Mouse (Mus musculus) bone marrow, adult 2 months (tissue): Measurements from ENCODE around the gene Gdpd5. TPM values are rescaled to one million over a fixed set of nuclear protein-coding genes. Genes with fewer than 3 reads are reported as not detected.

Source experiments
- H3K27ac ChIP-seq: fragments of 200-500 bp; 2 replicates; pipeline ENCODE4 v1.5.1; 2012; ENCODE audit warnings: low read depth, mild to moderate bottlenecking, control low read depth, inconsistent platforms, low read length; ENCODE audit not compliant: control insufficient read depth, poor library complexity, insufficient read depth
- H3K4me1 ChIP-seq: fragments of 200-500 bp; 2 replicates; pipeline ENCODE4 v1.6.1; 2011; ENCODE audit warnings: low read length; ENCODE audit not compliant: control insufficient read depth, insufficient read depth
- H3K4me3 ChIP-seq: fragments of 200-500 bp; replicated peaks from 2 replicates; pipeline ENCODE3; 2011; ENCODE audit warnings: mild to moderate bottlenecking, low read depth, low read length, control low read depth; ENCODE audit not compliant: control insufficient read depth
- CTCF ChIP-seq: fragments of 200-500 bp; IDR thresholded peaks from 2 replicates; pipeline ENCODE4 v1.5.1; 2011; ENCODE audit warnings: low read length, control low read depth; ENCODE audit not compliant: control insufficient read depth, insufficient read depth
- POLR2A ChIP-seq: fragments of 200-500 bp; IDR thresholded peaks from 2 replicates; pipeline ENCODE4 v1.6.1; 2011; ENCODE audit warnings: low read depth, mild to moderate bottlenecking, control low read depth, low read length, borderline replicate concordance; ENCODE audit not compliant: control insufficient read depth
- WGBS: fragments of 180-500 bp; shearing (Covaris S2); methylation state at CpG from one replicate; pipeline ENCODE4 v1.1.7; 2018; 5-methylcytosine and 5-hydroxymethylcytosine counted together
- polyA plus RNA-seq: library from polyadenylated mRNA; stranded (reverse); fragments of >200 nt; gene quantifications from 2 replicates; pipeline ENCODE4 v1.2.4, GENCODE M21; 2011; ENCODE audit warnings: low replicate concordance; ENCODE audit not compliant: missing spikeins, insufficient read depth, insufficient read length

The Gdpd5 gene
- polyA plus RNA-seq, 1 experiment = 1.5 TPM

DNA sequence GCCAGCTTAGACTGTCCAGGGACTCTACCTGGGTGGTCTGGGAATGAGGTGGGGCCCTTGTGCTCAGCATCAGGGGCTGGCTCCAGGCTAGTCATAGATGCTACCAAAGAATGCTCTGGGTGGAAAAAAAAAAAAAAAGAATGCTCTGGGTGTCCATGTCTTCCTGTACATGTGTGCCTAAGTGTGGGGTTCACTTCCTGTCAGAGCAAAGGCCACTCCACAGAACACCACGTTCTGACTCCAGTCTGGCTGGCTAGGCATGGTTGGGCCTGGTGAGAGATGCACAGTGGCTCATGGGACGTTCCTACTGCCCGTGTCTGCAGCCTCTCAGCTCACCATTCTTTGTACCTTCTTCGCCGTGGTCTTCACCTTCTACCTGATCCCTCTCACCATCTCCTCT is 67.4 kb downstream of the Gdpd5 start:
- WGBS = 28% methylated on average over 5 of the region's 5 CpGs
- TF ChIP-seq CTCF = no peak
- TF ChIP-seq POLR2A = no peak
- no peak overlapping the region for H3K27ac ChIP-seq
- H3K4me3 ChIP-seq = no peak overlapping the region
- H3K4me1 ChIP-seq = no peaks in the 10 kb centered on the region; the same call in 1 of the 2 replicates

- WGBS = 11% methylated on average over 8 of the region's 8 CpGs
- Histone ChIP-seq H3K4me3 (no peak overlapping the region), H3K4me1 (no peaks in the 10 kb centered on the region; the same call in 1 of the 2 replicates), H3K27ac (no peak overlapping the region)
- no peak for TF ChIP-seq CTCF
Measured at GRCm38 (mm10) chr7:99449063-99449462, 67.8 kb downstream of the Gdpd5 start.

DNA sequence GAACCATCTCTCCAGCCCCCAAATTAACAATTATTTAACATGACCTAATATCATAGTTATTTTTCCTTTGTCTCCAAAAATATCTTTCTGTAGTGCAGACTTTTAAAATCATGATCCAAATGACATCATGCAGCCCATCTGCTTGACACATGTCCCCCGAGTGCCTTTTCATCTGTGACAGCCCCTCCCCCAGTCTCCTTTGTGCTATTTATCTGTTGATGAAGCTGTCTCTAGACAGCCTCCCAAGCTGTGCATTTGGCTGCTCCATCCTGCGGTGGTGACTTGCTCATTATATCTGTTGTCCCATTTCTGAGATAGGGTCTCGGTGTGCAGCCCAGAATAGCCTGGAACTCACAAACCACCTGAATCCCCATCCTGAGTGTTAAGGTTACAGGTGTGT is 68.5 kb downstream of the Gdpd5 start:
- 67% methylated on average over 3 of the region's 3 CpGs for WGBS
- Histone ChIP-seq H3K27ac (no peak overlapping the region), H3K4me1 (no peaks in the 10 kb centered on the region; the same call in 1 of the 2 replicates), H3K4me3 (no peak overlapping the region)
- TF ChIP-seq CTCF (no peak), POLR2A (no peak)

GRCm38 (mm10) chr7:99450703-99451102 is 69.5 kb downstream of the Gdpd5 start:
- WGBS = 3% methylated on average over 3 of the region's 3 CpGs
- H3K4me1 ChIP-seq = no peaks in the 10 kb centered on the region; the same call in 1 of the 2 replicates
- no peak overlapping the region for H3K27ac ChIP-seq
- peak; percentile 58 for TF ChIP-seq CTCF
- no peak for TF ChIP-seq POLR2A
- no peak overlapping the region for H3K4me3 ChIP-seq

DNA sequence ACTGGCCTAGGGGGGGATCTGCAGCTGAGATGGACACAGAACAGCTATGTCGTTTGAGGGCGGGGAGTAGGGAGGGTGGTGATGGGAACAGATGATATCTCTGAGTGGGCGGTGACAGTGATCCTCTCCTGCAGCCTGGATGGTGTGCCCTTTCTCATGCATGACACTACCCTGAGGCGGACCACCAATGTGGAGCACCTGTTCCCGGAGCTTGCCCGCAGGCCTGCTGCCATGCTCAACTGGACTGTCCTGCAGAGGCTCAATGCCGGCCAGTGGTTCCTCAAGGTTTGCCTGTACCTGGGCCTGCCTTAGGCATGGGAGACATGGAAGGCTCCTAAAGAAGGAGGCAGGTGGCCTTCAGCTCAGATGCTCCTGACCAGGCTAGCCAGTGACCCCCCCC is 71.6 kb downstream of the Gdpd5 start:
- H3K4me1 ChIP-seq = no peaks in the 10 kb centered on the region; the same call in 1 of the 2 replicates
- no peak for TF ChIP-seq CTCF
- 66% methylated on average over 7 of the region's 7 CpGs for WGBS
- H3K4me3 ChIP-seq = no peak overlapping the region
- H3K27ac ChIP-seq = no peak overlapping the region

- 68% methylated on average over 4 of the region's 4 CpGs for WGBS
- TF ChIP-seq POLR2A = no peak
- TF ChIP-seq CTCF = no peak
- Histone ChIP-seq H3K4me3 (no peak overlapping the region), H3K4me1 (no peaks in the 10 kb centered on the region), H3K27ac (no peak overlapping the region)
Measured at GRCm38 (mm10) chr7:99454044-99454443, 72.8 kb downstream of the Gdpd5 start.

DNA sequence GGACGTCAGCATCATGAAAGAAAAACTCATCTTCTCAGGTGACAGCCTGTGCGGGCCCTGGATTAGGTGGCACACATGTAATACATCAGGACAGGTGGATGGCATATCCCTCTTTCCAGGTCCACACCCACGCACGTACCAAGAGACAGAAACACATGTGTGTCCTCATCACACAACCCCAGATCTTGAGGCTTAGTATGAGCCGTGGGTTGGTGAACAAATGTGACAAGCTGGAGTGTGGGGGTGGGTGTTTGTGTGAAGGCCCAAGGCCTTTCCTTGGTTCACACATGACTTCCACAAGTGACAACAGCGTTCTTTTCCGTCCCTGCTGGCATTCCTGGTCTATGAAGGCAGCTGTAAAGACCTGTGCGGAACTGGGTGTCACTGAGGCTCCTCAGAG is 77.6 kb downstream of the Gdpd5 start:
- TF ChIP-seq POLR2A = no peak
- TF ChIP-seq CTCF = no peak
- Histone ChIP-seq H3K4me1 (no peaks in the 10 kb centered on the region), H3K27ac (no peak overlapping the region), H3K4me3 (no peak overlapping the region)
- 82% methylated on average over 8 of the region's 8 CpGs for WGBS

DNA sequence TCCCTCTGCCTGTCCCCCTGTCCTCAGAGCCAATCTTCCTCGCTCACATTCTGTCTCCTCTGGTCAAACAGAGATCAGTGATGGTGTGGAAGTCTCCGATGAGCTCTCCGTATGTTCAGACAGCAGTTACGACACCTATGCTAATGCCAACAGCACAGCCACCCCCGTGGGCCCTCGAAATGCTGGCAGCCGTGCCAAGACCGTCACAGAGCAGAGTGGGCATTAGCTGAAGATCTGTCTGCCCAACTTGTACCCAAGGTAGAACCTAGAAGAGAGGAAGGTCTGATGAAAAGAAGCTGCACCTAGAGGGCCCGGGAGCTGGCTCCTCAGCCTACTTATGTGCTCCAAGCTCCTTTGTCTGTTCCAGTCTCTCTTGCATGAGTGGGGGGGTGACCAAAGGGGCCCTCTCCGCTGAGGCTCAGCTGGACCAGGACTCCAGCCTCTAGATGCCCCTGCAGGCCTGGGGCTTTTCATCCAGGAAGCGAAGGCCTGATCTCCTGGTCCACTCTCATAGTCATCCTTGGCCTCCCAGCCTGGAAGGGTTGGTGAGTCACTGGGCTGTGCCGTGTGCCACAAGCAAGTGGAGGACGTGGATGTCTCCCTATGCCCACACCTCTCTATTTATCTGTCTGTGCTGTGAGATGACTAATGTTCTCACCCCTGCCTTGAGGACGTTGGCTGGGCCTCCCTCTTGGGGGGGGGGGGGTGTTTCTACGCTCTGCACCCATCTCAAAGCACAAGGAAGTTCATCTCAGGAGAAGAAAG is 78.9 kb downstream of the Gdpd5 start:
- no peak overlapping the region for H3K4me3 ChIP-seq
- no peak overlapping the region for H3K27ac ChIP-seq
- WGBS = 75% methylated on average over 15 of the region's 15 CpGs
- no peaks in the 10 kb centered on the region for H3K4me1 ChIP-seq
- TF ChIP-seq POLR2A (no peak), CTCF (no peak)

GRCm38 (mm10) chr7:99463120-99463519 is 81.9 kb downstream of the Gdpd5 start:
- Histone ChIP-seq H3K4me3 (no peak overlapping the region), H3K27ac (no peak overlapping the region), H3K4me1 (peaks cover 2% of the 10 kb centered on the region)
- no peak for TF ChIP-seq CTCF
- TF ChIP-seq POLR2A = no peak
- WGBS = 65% methylated on average over 2 of the region's 2 CpGs
